Mouse (Mus musculus) CD4-positive, CD25-positive, alpha-beta regulatory T cell, adult 4 months (primary cell): ENCODE results near the gene Mcl1. TPM values are rescaled to one million over a fixed set of nuclear protein-coding genes. Genes with fewer than 3 reads are reported as not detected.

Experiments used
- polyA plus RNA-seq, 2 experiments: library from polyadenylated mRNA; unstranded; fragments of 100-300 nt; shearing (Covaris generic); gene quantifications; one replicate each; pipeline ENCODE4 v1.2.1; 2017

Mcl1 gene
- polyA plus RNA-seq, 2 experiments from 2014 or later: 61.0 to 96.6 TPM

Other genes starting within 250 kb of the Mcl1 start
- gene Arnt, start 224.4 kb upstream of the Mcl1 start, polyA plus RNA-seq: 10 to 100 TPM; 38.3 to 49.0 TPM
- gene Ctsk, start 159.5 kb upstream of the Mcl1 start, polyA plus RNA-seq: 1 to 10 TPM in 1 of 2 experiments, not detected in 1; 1.1 TPM
- gene Ctss, start 132.0 kb upstream of the Mcl1 start, polyA plus RNA-seq: 100 to 1,000 TPM; 433 to 466 TPM
- not detected for gene Hormad1, start 99.1 kb upstream of the Mcl1 start, polyA plus RNA-seq
- gene Golph3l, start 69.9 kb upstream of the Mcl1 start, polyA plus RNA-seq: 10 to 100 TPM; 24.6 to 29.6 TPM
- gene Ensa, start 33.8 kb upstream of the Mcl1 start, polyA plus RNA-seq: 10 to 100 TPM; 81.6 to 97.8 TPM
- 1 to 10 TPM; 2.3 to 5.2 TPM for gene Adamtsl4, start 29.1 kb downstream of the Mcl1 start, polyA plus RNA-seq
- 100 to 1,000 TPM; 203 to 284 TPM for gene Ecm1, start 80.8 kb downstream of the Mcl1 start, polyA plus RNA-seq
- 100 to 1,000 TPM in 1 of 2 experiments, 10 to 100 TPM in 1; 88.1 to 108 TPM for gene Tars2, start 101.4 kb downstream of the Mcl1 start, polyA plus RNA-seq
- gene Rprd2, start 160.1 kb downstream of the Mcl1 start, polyA plus RNA-seq: 10 to 100 TPM; 26.8 to 29.4 TPM
- 10 to 100 TPM; 49.1 to 56.5 TPM for gene Prpf3, start 197.1 kb downstream of the Mcl1 start, polyA plus RNA-seq
- gene Mrps21, start 212.7 kb downstream of the Mcl1 start, polyA plus RNA-seq: 100 to 1,000 TPM; 296 to 307 TPM
- gene Ciart, start 223.5 kb downstream of the Mcl1 start, polyA plus RNA-seq: 1 to 10 TPM; 9.1 to 9.7 TPM
- gene BC028528, start 233.2 kb downstream of the Mcl1 start, polyA plus RNA-seq: 1 to 10 TPM; 1.0 to 3.3 TPM
- 10 to 100 TPM; 14.8 to 19.9 TPM for gene Aph1a, start 235.2 kb downstream of the Mcl1 start, polyA plus RNA-seq
- under 1 TPM in 1 of 2 experiments, not detected in 1; 0.39 TPM for gene Car14, start 245.9 kb downstream of the Mcl1 start, polyA plus RNA-seq